Mouse (Mus musculus) embryonic fibroblast, embryonic 13.5 days (primary cell): ENCODE results near the gene 1110002E22Rik.

Experiments
- CTCF ChIP-seq: IDR thresholded peaks from 2 replicates; pipeline ENCODE4 v1.5.1; 2011; ENCODE audit warnings: mild to moderate bottlenecking, control low read depth, low read length, moderate library complexity, borderline replicate concordance; ENCODE audit not compliant: insufficient read depth
- POLR2A ChIP-seq: IDR thresholded peaks from 2 replicates; pipeline ENCODE4 v1.6.1; 2011; ENCODE audit warnings: low read depth, mild to moderate bottlenecking, control low read depth, low read length, moderate library complexity

- no peak for TF ChIP-seq CTCF
- no peak for TF ChIP-seq POLR2A
Measured at GRCm38 (mm10) chr3:138066348-138066856, 1.6 kb downstream of the 1110002E22Rik start.
